Mouse (Mus musculus): ENCODE data around the gene Nkx1-2.

GRCm38 (mm10) chr7:132587167-132587566 lies 12.3 kb downstream of the Nkx1-2 start:
- TF ChIP-seq ZKSCAN1 (IDR thresholded peaks at IDR 0.05; ENCODE audit: borderline replicate concordance, low read depth, low read length) (no peak), MAZ (IDR thresholded peaks at IDR 0.05; ENCODE audit: low read depth, low read length) (no peak), EP300 (IDR thresholded peaks at IDR 0.05; ENCODE audit: low read length) (no peak), ELF1 (IDR thresholded peaks at IDR 0.05; ENCODE audit: low read depth, low read length) (no peak), POLR2A (IDR thresholded peaks at IDR 0.05; ENCODE audit: low read depth, low read length) (no peak), CTCF (conservative IDR thresholded peaks at IDR 0.05 in 1 of 2, IDR thresholded peaks at IDR 0.05 in 1 of 2; ENCODE audit: low read depth in 2 of 2, low read length in 2 of 2) (no peak), NRF1 (IDR thresholded peaks at IDR 0.05; ENCODE audit: low read depth, low read length) (no peak), RAD21 (IDR thresholded peaks at IDR 0.05; ENCODE audit: low read depth, low read length) (no peak), TCF12 (IDR thresholded peaks at IDR 0.05; ENCODE audit: low read depth, low read length) (no peak), JUND (conservative IDR thresholded peaks at IDR 0.05; ENCODE audit: low read depth, low read length) (no peak), NELFE (IDR thresholded peaks at IDR 0.05; ENCODE audit: low read depth, low read length) (no peak), BHLHE40 (IDR thresholded peaks at IDR 0.05; ENCODE audit: low read depth, low read length) (no peak), MXI1 (IDR thresholded peaks at IDR 0.05; ENCODE audit: low read depth, low read length) (no peak), ZMIZ1 (IDR thresholded peaks at IDR 0.05; ENCODE audit: low read depth, low read length) (no peak)
